In genomic region chr10:30549974-30550373, GRCm38 (mm10) we compare ENCODE assay signal across 28 mouse cellular contexts. TPM values are rescaled to one million over a fixed set of nuclear protein-coding genes. Genes with fewer than 3 reads are reported as not detected.
DNase-seq lines count a peak whose midpoint lies in the region; ATAC-seq and TF ChIP-seq lines count a peak whose summit lies in the region.
"Had no signal": no experiment of that assay in that cellular context is flagged by ENCODE, and none has a peak within 500 bp of the region (broad histone marks: within the 10 kb centered on the region; RNA-seq: fewer than 3 reads in every experiment).

No protein-coding gene starts in this region.

- peak; percentile 98 for ATAC-seq in common myeloid progenitor, adult 5-6 weeks (replicated peaks; ENCODE audit: low read depth, poor library complexity, severe bottlenecking)
- peak; percentile 82 for ATAC-seq in megakaryocyte, adult 5-6 weeks (ENCODE audit: poor library complexity, severe bottlenecking)
- ATAC-seq in inflammation-experienced regulatory T-cells, adult 6 months: no peak
- no peak for ATAC-seq in kidney, embryonic 15.5 days (replicated peaks; ENCODE audit: low FRiP score)
- ATAC-seq: activated CD4-positive, CD25-positive, alpha-beta regulatory T cell, adult 4 months; CD4-positive, CD25-positive, alpha-beta regulatory T cell, adult 4 months; forebrain, embryonic 14.5 days; forebrain, postnatal 0 days; hindbrain, postnatal 0 days; intestine, postnatal 0 days had no signal

- H3K36me3 ChIP-seq in C2C12 (ENCODE audit: control insufficient read depth, insufficient read depth): peaks cover 55% of the 10 kb centered on the region
- peaks cover 51% of the 10 kb centered on the region for H3K36me3 ChIP-seq in kidney, embryonic 15.5 days

- no peaks in the 10 kb centered on the region for H3K9me3 ChIP-seq in kidney, embryonic 15.5 days (replicated peaks)
- H3K9me3 ChIP-seq: embryonic facial prominence, embryonic 15.5 days; heart, embryonic 12.5 days; heart, embryonic 15.5 days had no signal

- peaks cover under 1% of the 10 kb centered on the region for H3K79me3 ChIP-seq in C2C12 (ENCODE audit: low read depth)

- no peak overlapping the region for H3K4me2 ChIP-seq in kidney, embryonic 15.5 days
- H3K4me2 ChIP-seq: embryonic facial prominence, embryonic 15.5 days; heart, embryonic 12.5 days; heart, embryonic 15.5 days; hindbrain, embryonic 14.5 days had no signal

- no peak overlapping the region for H3ac ChIP-seq in C2C12 (ENCODE audit: control insufficient read depth, insufficient read length, low read depth)

- H3K79me2 ChIP-seq in C2C12 (ENCODE audit: control insufficient read depth, insufficient read depth): no peaks in the 10 kb centered on the region

- DNase-seq in 416B (ENCODE audit: low read depth) (peak; percentile 96), MN1 (ENCODE audit: low spot score) (no peak)
- no peak for DNase-seq in left cerebral cortex, postnatal 4 days
- DNase-seq: adrenal gland, adult 8-10 months; adrenal gland, postnatal 25 days; cerebellum, adult 18-20 months; cerebellum, adult 9-10 months; cerebellum, postnatal 25 days; embryo, embryonic 11 days; forebrain, postnatal 0 days; gastrocnemius, postnatal 10 days; heart, adult 18-20 months; heart, postnatal 10 days; heart, postnatal 36 days had no signal

- intact Hi-C loops in left cerebral cortex, postnatal 4 days (cut with DNase I): no loop called here

- no peaks in the 10 kb centered on the region for H3K4me1 ChIP-seq in kidney, embryonic 15.5 days
- H3K4me1 ChIP-seq: embryonic facial prominence, embryonic 15.5 days had no signal

- H3K9ac ChIP-seq in kidney, embryonic 15.5 days: no peak overlapping the region
- H3K9ac ChIP-seq: embryonic facial prominence, embryonic 15.5 days; forebrain, postnatal 0 days; heart, embryonic 12.5 days; heart, embryonic 15.5 days; hindbrain, embryonic 14.5 days had no signal

- H3K27me3 ChIP-seq in C2C12 (ENCODE audit: control insufficient read depth, insufficient read depth, insufficient read length): no peaks in the 10 kb centered on the region
- no peaks in the 10 kb centered on the region for H3K27me3 ChIP-seq in kidney, embryonic 15.5 days
- H3K27me3 ChIP-seq: embryonic facial prominence, embryonic 15.5 days; heart, embryonic 12.5 days; heart, embryonic 15.5 days had no signal

- no peak overlapping the region for H3K27ac ChIP-seq in kidney, embryonic 15.5 days
- H3K27ac ChIP-seq: embryonic facial prominence, embryonic 15.5 days; heart, embryonic 15.5 days; hindbrain, embryonic 14.5 days; hindbrain, postnatal 0 days had no signal

- TF ChIP-seq CTCF in C2C12 (IDR thresholded peaks at IDR 0.05; ENCODE audit: control insufficient read depth, insufficient read depth, insufficient read length): no peak

- H3K4me3 ChIP-seq in C2C12 (ENCODE audit: insufficient read depth, poor library complexity, severe bottlenecking): no peak overlapping the region
- H3K4me3 ChIP-seq in kidney, embryonic 15.5 days (replicated peaks): no peak overlapping the region
- H3K4me3 ChIP-seq: embryonic facial prominence, embryonic 15.5 days; heart, embryonic 12.5 days; heart, embryonic 15.5 days had no signal

- 85% methylated on average over 3 of the region's 3 CpGs for WGBS in kidney, embryonic 15.5 days

TF ChIP-seq in C2C12, 6 proteins besides CTCF, POLR2A, EP300 and RAD21:
- no peak for TF ChIP-seq USF1 (IDR thresholded peaks at IDR 0.05; ENCODE audit: low read depth)
- peak; percentile 90 for TF ChIP-seq CEBPB (IDR thresholded peaks at IDR 0.05; ENCODE audit: low read depth)

RNA-seq across cellular contexts. Expression of gene Trmt11, which starts 50.6 kb away (rescaled TPM):
- 2.6 TPM for polyA plus RNA-seq in C2C12 (2012; fragmentation: generic; extraction: Trizol)
- total RNA-seq in common myeloid progenitor, adult 5-6 weeks (2017): 27.5 and 31.3 TPM in 2 replicates
- total RNA-seq in megakaryocyte, adult 5-6 weeks (2015): 16.4 and 16.7 TPM in 2 replicates
- total RNA-seq in megakaryocyte, adult 5-6 weeks (2017): 13.4 and 13.7 TPM in 2 replicates
- polyA plus RNA-seq in inflammation-experienced regulatory T-cells, adult 6 months (2017; shearing (Covaris generic)): 10 to 100 TPM; 43.4 to 54.5 (median 44.6) TPM
- polyA plus RNA-seq in kidney, embryonic 15.5 days (2015; fragmentation: Nextera tagmentation; extraction: Ambion mirVana): 27.4 and 30.8 TPM in 2 replicates
- 10 to 100 TPM; 11.1 to 12.4 TPM for total RNA-seq in left cerebral cortex, postnatal 4 days (2021)

Comparison
In these comparisons a context has a peak if more than half of its experiments do, and no peak if none do; other contexts are left out.
1. ATAC-seq: peak in common myeloid progenitor, adult 5-6 weeks (single experiment) and megakaryocyte, adult 5-6 weeks (single experiment); none in inflammation-experienced regulatory T-cells, adult 6 months (single experiment) and kidney, embryonic 15.5 days (single experiment).